24 mouse cellular contexts compared by ENCODE assay signal in genomic region chr2:57269690-57270435, GRCm38 (mm10). TPM values are rescaled to one million over a fixed set of nuclear protein-coding genes. Genes with fewer than 3 reads are reported as not detected.
DNase-seq lines count a peak whose midpoint lies in the region; ATAC-seq and TF ChIP-seq lines count a peak whose summit lies in the region.
"Had no signal": no experiment of that assay in that cellular context is flagged by ENCODE, and none has a peak within 500 bp of the region (broad histone marks: within the 10 kb centered on the region; RNA-seq: fewer than 3 reads in every experiment).

No protein-coding gene starts in this region.

- TF ChIP-seq CTCF in gastrocnemius, adult 2 months (IDR thresholded peaks at IDR 0.05), result no peak
- TF ChIP-seq CTCF in liver, adult 2 months (IDR thresholded peaks at IDR 0.05; ENCODE audit: low read depth, low read length), result no peak
- TF ChIP-seq CTCF in intestine, postnatal 0 days (IDR thresholded peaks at IDR 0.05; ENCODE audit: low read depth), result no peak

- H3K4me1 ChIP-seq in liver, adult 2 months (ENCODE audit: control insufficient read depth, insufficient read depth, low read length), result no peaks in the 10 kb centered on the region
- no peaks in the 10 kb centered on the region for H3K4me1 ChIP-seq in liver, embryonic 12.5 days
- H3K4me1 ChIP-seq in intestine, postnatal 0 days (replicated peaks; ENCODE audit: control insufficient read depth, insufficient read depth, low read length), result no peaks in the 10 kb centered on the region
- H3K4me1 ChIP-seq: embryonic facial prominence, embryonic 13.5 days; heart, embryonic 15.5 days; liver, embryonic 13.5 days had no signal

- H3K9me3 ChIP-seq in liver, embryonic 12.5 days (replicated peaks), result no peaks in the 10 kb centered on the region
- no peaks in the 10 kb centered on the region for H3K9me3 ChIP-seq in intestine, postnatal 0 days (ENCODE audit: control insufficient read depth)
- H3K9me3 ChIP-seq: embryonic facial prominence, embryonic 13.5 days; forebrain, embryonic 15.5 days; heart, embryonic 15.5 days; liver, embryonic 13.5 days; midbrain, embryonic 15.5 days; neural tube, embryonic 13.5 days had no signal

- H3K4me3 ChIP-seq in gastrocnemius, adult 2 months, result peak overlapping the region; percentile 23
- no peak overlapping the region for H3K4me3 ChIP-seq in liver, adult 2 months (ENCODE audit: insufficient read depth, low read depth, low read length)
- no peak overlapping the region for H3K4me3 ChIP-seq in liver, embryonic 12.5 days
- H3K4me3 ChIP-seq in intestine, postnatal 0 days (ENCODE audit: low read depth, low read length), result no peak overlapping the region
- H3K4me3 ChIP-seq: embryonic facial prominence, embryonic 13.5 days; forebrain, embryonic 15.5 days; heart, embryonic 15.5 days; liver, embryonic 13.5 days; midbrain, embryonic 15.5 days; neural tube, embryonic 13.5 days had no signal

- no peak overlapping the region for H3K9ac ChIP-seq in liver, adult 2 months (ENCODE audit: low read depth, low read length)
- H3K9ac ChIP-seq in liver, embryonic 12.5 days, result no peak overlapping the region
- H3K9ac ChIP-seq in intestine, postnatal 0 days (ENCODE audit: low read depth, low read length), result no peak overlapping the region
- H3K9ac ChIP-seq: embryonic facial prominence, embryonic 13.5 days; forebrain, embryonic 15.5 days; heart, embryonic 15.5 days; hindbrain, embryonic 14.5 days; liver, embryonic 13.5 days; midbrain, embryonic 15.5 days; neural tube, embryonic 13.5 days had no signal

- WGBS in liver, adult 2 months, result 84% methylated on average over 13 of the region's 13 CpGs
- 70% methylated on average over 13 of the region's 13 CpGs for WGBS in liver, embryonic 12.5 days (ENCODE audit: insufficient replicate concordance)
- 46% methylated on average over 13 of the region's 13 CpGs for WGBS in intestine, postnatal 0 days

- peaks cover 10% of the 10 kb centered on the region; the same call in 1 of the 2 replicates for H3K79me2 ChIP-seq in liver, adult 2 months (ENCODE audit: control insufficient read depth, insufficient read depth, low read length)

- intact Hi-C loops in gastrocnemius, adult 2 months (cut with DNase I), result no loop called here

- peak; percentile 61 for DNase-seq in gastrocnemius, adult 2 months
- no peak for DNase-seq in gastrocnemius, postnatal 4 days (ENCODE audit: low spot score in 2 of 2)
- peak; percentile 31 for DNase-seq in liver, adult 2 months (ENCODE audit: extremely low read depth, low read depth, low spot score)
- DNase-seq in spleen, postnatal 4 days (ENCODE audit: low spot score in 2 of 2), result no peak
- no peak for DNase-seq in cerebellum, postnatal 14 days
- DNase-seq: adrenal gland, postnatal 25 days; cerebellum, adult 9-10 months; gastrocnemius, postnatal 36 days; heart, postnatal 4 days; kidney, postnatal 10 days; left cerebral cortex, postnatal 4 days; liver, embryonic 13.5 days; lung, adult 2 months; lung, postnatal 14 days; retina, postnatal 1 day had no signal

- no peaks in the 10 kb centered on the region for H3K27me3 ChIP-seq in liver, adult 2 months (ENCODE audit: control insufficient read depth, insufficient read depth, low read length)
- no peaks in the 10 kb centered on the region for H3K27me3 ChIP-seq in liver, embryonic 12.5 days (replicated peaks)
- H3K27me3 ChIP-seq in intestine, postnatal 0 days (replicated peaks; ENCODE audit: control insufficient read depth, insufficient read depth, low read length), result no peaks in the 10 kb centered on the region
- H3K27me3 ChIP-seq: embryonic facial prominence, embryonic 13.5 days; forebrain, embryonic 15.5 days; heart, embryonic 15.5 days; liver, embryonic 13.5 days; neural tube, embryonic 13.5 days had no signal

- peak overlapping the region; percentile 88 for H3K27ac ChIP-seq in gastrocnemius, adult 2 months
- no peak overlapping the region for H3K27ac ChIP-seq in liver, adult 2 months (replicated peaks; ENCODE audit: insufficient read depth, low read depth, low read length)
- no peak overlapping the region for H3K27ac ChIP-seq in liver, embryonic 12.5 days
- no peak overlapping the region for H3K27ac ChIP-seq in intestine, postnatal 0 days (ENCODE audit: low read depth, low read length)
- H3K27ac ChIP-seq: embryonic facial prominence, embryonic 13.5 days; forebrain, embryonic 15.5 days; heart, embryonic 15.5 days; hindbrain, embryonic 14.5 days; liver, embryonic 13.5 days; midbrain, embryonic 15.5 days; neural tube, embryonic 13.5 days had no signal

- peaks cover 12% of the 10 kb centered on the region for H3K36me3 ChIP-seq in liver, adult 2 months (ENCODE audit: control insufficient read depth, insufficient read depth, low read length)
- H3K36me3 ChIP-seq in liver, embryonic 12.5 days, result no peaks in the 10 kb centered on the region
- H3K36me3 ChIP-seq in intestine, postnatal 0 days (ENCODE audit: control insufficient read depth, insufficient read depth), result no peaks in the 10 kb centered on the region
- H3K36me3 ChIP-seq: embryonic facial prominence, embryonic 13.5 days; forebrain, embryonic 15.5 days; heart, embryonic 15.5 days; liver, embryonic 13.5 days; midbrain, embryonic 15.5 days; neural tube, embryonic 13.5 days had no signal

- no peak for TF ChIP-seq POLR2A in liver, adult 2 months (IDR thresholded peaks at IDR 0.05; ENCODE audit: extremely low read depth, insufficient read depth, low read length)

- no peak for ATAC-seq in liver, embryonic 12.5 days
- ATAC-seq in intestine, postnatal 0 days, result 0 out of 2 replicates have a peak, but pooled peaks have one; percentile 19
- ATAC-seq: forebrain, embryonic 15.5 days; inflammation-experienced regulatory T-cells, adult 6 months; midbrain, embryonic 15.5 days had no signal

- H3K4me2 ChIP-seq in liver, embryonic 12.5 days, result no peak overlapping the region
- no peak overlapping the region for H3K4me2 ChIP-seq in intestine, postnatal 0 days (replicated peaks; ENCODE audit: low read depth)
- H3K4me2 ChIP-seq: embryonic facial prominence, embryonic 13.5 days; forebrain, embryonic 15.5 days; heart, embryonic 15.5 days; hindbrain, embryonic 14.5 days; liver, embryonic 13.5 days; midbrain, embryonic 15.5 days; neural tube, embryonic 13.5 days had no signal

RNA-seq across cellular contexts. Expression of gene Gpd2, which starts 32.4 kb away (rescaled TPM):
- 100 to 1,000 TPM; 155 to 233 TPM for total RNA-seq in gastrocnemius, adult 2 months (2021)
- 10 to 100 TPM; 43.6 to 57.0 TPM for total RNA-seq in gastrocnemius, postnatal 4 days (2021)
- 8.4 and 12.3 TPM in 2 replicates for total RNA-seq in liver, adult 2 months (2014; rRNA removed)
- polyA plus RNA-seq in liver, adult 2 months (2012; rRNA removed), result 4.4 and 7.1 TPM in 2 replicates
- polyA plus RNA-seq in liver, embryonic 12.5 days (2016; fragmentation: Nextera tagmentation; extraction: Ambion mirVana), result 12.9 and 13.2 TPM in 2 replicates
- 26.0 and 26.2 TPM in 2 replicates for polyA plus RNA-seq in intestine, postnatal 0 days (2015; fragmentation: Nextera tagmentation; extraction: Ambion mirVana)

Comparison
In these comparisons a context has a peak if more than half of its experiments do, and no peak if none do; other contexts are left out.
1. DNase-seq: peak in gastrocnemius, adult 2 months (single experiment) and liver, adult 2 months (single experiment); none in gastrocnemius, postnatal 4 days (0 of 2), spleen, postnatal 4 days (0 of 2) and cerebellum, postnatal 14 days (0 of 2).